Mouse (Mus musculus) heart, postnatal 36 days (tissue): ENCODE measurements around the gene Arpp21. TPM values are rescaled to one million over a fixed set of nuclear protein-coding genes. Genes with fewer than 3 reads are reported as not detected.
A peak's percentile ranks its signal among the peaks of the same experiment; 100 is the strongest.

Source experiments
- DNase-seq, 2 experiments: peaks; one replicate each; pipeline ENCODE4 v3.0.0; 2021 to 2022
- intact Hi-C: fragments of 180-260 bp; cut with DNase I; formaldehyde crosslinking; loops from one replicate; pipeline ENCODE4 v1.15.1; 2025
- total RNA-seq, 2 experiments: library from RNA; stranded (reverse); gene quantifications; 2 replicates each; pipeline ENCODE4 v1.2.3; 2021

Gene Arpp21
- total RNA-seq, 2 experiments from 2014 or later = 0.78 to 1.9 TPM

DNA sequence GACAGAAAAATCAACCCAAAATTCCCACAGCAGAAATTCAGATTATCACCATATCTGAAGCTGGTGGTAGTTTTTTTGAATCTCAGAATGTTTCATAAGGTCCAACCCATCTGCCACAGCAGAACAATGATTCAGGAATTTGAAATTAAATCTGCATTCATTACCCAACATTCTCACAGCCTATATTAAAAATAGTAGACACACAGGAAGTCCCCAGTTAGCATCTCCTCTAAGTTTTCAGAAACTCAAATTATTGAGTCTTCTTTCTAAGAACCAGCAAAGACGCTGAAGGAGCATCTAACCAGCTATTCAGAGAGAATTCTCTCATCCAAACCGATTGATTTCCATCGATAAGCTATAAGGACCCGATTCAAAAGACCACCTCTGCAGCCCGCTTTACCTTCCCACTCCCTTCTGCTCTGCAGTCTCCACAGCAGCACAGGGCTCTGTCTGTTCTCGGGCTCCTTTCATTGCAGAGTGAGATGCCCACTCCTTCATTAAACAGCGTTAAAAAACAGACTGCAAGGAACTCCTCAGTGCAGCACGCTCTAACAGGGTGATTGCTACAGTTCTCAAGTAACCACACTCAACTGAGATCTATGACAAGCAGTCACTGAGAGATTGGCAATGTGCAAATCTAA is 3.7 kb downstream of the Arpp21 start:
- intact Hi-C loops = no loop called here
- no peak for DNase-seq

DNA sequence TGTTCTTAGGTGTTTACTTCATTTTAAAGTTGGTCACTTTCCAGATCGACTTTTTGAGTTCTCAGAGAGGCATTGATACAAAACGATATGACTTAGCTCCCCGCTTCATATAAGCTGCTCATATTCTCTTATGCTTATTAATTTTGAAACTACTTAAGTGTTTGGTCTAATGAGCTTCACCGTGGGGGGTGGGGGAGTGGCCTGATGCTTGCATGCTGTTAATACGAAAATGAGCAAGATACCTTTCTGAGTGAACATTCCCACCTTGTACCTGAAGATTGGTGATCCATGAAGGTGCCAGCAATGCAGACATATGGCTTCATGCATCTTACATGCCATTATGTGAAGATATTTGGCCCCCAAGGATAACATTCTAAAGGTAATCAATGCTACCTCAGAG is 4.4 kb downstream of the Arpp21 start:
- intact Hi-C loops = no loop called here
- no peak for DNase-seq

DNA sequence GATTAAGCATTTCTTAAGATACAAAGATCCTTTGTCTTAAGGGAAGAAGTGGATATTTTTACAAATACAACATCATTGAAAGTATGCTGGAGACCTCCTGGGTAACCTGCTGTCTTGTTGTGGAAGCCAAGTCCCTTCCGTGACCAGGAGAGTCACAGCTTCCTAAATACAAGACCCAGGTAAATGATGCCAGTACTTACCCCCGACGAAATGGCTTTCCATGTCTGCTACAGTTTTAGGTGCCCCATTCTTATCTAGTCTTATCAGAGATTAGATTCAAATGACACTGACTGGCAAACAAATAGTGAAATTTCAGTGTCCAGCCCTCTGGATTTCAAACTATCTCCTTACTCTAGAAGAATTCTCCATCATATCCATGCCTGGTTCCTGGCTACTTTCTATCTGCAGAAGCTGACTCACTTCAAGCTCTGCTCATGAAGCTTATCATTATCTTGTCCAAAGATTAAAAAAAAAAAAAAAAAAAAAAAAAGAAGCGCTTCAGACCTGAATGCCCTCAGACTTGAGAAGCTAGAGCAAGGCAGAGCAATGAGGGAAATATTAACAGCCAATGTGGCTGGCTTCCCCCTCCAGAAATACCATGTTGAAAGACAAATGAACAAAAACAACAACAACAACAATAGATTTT is 4.9 kb downstream of the Arpp21 start:
- intact Hi-C loops = no loop called here
- DNase-seq = no peak

DNA sequence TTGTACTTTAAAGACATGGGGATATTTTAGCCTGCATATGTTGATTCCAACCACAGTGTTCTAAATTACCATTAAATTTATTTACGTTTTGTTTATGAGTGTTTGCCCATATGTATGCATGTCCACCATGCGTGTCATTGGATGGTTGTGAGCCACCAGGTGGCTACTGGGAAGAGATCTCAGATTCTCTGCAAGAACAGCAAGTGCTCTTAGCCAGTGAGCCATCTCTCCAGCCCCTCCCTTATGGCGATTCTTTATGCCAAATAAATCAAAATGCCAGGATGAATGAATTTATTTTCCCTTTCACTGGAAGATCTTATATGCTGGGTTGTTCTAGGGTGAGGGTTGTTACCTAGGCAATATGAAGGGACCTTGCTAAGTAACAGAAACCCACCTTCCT is 7.3 kb downstream of the Arpp21 start:
- intact Hi-C loops = no loop called here
- DNase-seq = no peak

DNA sequence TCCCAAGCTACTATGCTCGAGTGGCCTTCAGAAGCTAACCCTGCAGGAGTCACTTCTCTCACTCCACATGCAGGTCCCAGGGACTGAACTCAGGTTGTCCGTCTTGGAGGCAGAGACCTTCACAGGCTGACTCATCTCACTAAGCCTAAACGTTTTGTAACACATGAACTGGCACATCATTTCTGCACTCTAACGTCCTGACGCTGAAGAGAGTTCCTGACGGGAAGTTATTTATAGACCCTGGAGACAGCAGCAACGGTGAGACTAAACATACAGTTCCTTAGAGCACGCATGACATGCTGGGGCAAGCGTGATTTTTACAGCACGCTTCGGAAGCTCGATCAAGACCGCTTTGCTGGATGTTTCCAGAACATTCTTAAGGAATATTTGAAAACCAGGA is 8.6 kb downstream of the Arpp21 start:
- DNase-seq = no peak
- intact Hi-C loops = no loop called here

DNA sequence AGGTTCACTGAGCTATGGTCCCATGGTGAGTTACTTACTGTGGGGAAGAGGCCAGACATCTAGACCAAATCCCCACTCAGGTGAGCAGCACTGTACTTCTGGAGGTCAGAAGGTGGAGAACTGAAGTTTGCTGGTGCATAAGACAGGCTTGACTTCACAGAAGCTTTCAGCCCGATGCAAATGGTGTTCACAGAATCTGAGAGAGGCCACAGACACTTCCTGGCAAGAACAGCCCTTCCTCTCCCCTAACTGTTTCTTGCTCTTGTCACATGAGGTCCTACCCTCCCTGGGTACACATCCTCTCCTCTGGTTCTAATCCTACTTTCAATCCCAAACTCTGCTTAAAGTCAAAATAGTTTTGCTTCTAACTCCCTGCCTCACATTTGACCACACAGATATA is 9.2 kb downstream of the Arpp21 start:
- intact Hi-C loops = no loop called here
- no peak for DNase-seq

DNA sequence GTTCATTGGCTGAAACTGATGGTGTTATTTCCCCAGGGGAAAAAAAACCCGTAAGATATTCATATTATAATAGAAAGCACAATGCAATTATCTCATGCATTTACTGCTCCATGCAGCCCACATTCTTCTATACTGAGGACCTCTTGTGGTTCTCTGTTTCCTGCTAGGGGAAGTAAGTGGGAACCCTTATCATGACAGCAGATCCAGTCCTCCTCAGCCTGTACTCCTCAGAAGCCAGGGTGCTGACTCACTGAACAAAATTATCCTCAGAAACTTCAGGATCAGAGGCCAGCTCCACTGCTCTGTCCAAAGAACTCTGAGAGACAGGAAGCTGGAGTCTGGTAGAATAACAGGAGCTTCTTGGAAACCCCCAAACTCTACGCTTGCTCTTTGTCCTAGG is 10.7 kb downstream of the Arpp21 start:
- no peak for DNase-seq
- intact Hi-C loops = no loop called here

DNA sequence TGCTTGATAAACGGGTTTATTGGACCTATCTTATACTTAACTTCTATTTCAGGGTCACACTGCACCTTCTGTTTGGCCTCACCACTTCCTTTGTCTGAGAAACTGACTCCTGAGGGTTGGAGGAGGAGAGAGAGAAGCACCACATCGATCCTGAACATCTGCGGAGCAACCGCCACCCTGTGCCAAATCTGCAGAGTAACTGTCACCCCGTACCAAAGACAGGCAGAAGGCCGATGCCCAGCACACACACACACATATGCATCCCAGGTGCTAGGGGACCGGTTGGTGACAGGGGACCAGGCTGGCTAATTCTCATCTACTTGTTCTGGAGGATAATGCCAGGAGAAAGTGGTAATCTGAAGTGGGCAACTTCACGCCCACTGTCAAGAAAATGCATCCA is 16.4 kb downstream of the Arpp21 start:
- intact Hi-C loops = no loop called here

DNA sequence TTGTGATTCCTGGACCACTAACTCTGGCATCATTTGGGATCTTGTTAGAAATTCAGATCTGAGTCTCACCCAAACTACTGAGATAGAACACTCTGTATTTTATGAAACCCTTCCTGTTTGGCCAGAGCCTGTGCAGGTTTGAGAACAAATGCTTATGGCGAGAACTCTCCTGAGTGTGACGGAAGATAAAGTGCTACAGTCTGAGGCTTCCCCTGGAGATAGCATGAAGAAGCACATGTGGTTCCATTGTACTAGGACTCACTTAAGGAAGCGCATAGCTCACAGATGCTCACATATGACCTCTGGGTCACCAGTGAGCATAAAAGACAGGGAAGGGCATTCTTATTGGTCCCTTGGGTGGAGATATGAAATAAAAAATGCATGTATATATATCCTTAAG is 17.5 kb downstream of the Arpp21 start:
- intact Hi-C loops = no loop called here
- no peak for DNase-seq

More for the DNA sequence above, 16.4 kb downstream of the Arpp21 start:
- DNase-seq = no peak

DNA sequence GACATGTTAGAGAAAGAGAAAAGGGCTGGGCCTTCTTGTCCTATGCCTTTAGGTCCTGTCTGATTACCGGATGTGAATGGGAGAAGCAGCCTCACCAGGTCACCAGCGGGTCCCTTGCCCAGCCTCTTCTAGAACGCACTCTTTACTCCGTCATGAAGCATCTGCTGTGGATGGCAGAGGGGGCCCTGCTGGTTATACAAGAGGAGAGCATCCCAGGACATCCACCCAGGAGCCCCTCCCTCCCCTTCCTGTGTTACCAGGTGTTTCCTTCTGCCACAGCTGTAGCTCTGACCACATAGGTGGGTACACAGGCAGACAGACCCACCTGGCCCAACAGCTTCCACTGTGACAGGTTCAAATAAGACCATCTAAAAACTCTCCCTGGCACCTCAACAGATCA is 18.6 kb downstream of the Arpp21 start:
- DNase-seq = no peak
- intact Hi-C loops = no loop called here

DNA sequence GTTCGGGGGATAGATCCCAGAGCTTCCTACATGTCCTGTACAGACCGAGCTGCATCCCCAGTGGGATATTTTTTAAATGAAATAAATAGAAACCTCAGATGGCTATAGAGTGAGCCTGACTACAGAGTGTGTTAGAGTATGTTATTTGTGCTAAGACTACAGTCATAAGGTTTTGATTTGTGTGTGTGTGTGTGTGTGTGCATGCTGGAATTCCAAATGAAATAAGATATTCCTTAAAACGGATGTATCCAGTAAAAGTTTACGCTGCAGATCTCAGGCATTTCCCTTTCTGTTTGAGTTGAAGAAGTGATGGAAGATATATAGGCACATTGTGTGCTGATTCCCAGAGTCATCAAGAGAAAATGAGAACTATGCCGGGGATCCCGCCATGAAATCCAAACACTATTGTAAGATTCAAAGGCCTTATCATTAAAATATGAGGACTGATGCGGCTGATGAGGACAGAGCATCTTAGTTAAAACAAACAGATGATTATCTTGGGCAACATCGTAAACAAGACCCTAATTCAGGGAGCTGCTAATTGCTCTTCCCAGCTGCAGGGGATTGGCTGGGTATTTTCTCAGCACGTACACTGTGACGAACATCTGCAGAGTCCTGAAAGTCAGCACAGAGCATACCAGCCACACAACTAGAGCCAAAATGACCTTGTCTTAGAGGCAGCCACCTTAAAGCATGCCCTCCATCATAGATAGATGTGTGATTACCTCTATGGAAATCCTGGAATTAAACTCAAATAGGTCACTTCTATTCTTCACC is 20.5 kb downstream of the Arpp21 start:
- no peak for DNase-seq
- intact Hi-C loops = no loop called here

DNA sequence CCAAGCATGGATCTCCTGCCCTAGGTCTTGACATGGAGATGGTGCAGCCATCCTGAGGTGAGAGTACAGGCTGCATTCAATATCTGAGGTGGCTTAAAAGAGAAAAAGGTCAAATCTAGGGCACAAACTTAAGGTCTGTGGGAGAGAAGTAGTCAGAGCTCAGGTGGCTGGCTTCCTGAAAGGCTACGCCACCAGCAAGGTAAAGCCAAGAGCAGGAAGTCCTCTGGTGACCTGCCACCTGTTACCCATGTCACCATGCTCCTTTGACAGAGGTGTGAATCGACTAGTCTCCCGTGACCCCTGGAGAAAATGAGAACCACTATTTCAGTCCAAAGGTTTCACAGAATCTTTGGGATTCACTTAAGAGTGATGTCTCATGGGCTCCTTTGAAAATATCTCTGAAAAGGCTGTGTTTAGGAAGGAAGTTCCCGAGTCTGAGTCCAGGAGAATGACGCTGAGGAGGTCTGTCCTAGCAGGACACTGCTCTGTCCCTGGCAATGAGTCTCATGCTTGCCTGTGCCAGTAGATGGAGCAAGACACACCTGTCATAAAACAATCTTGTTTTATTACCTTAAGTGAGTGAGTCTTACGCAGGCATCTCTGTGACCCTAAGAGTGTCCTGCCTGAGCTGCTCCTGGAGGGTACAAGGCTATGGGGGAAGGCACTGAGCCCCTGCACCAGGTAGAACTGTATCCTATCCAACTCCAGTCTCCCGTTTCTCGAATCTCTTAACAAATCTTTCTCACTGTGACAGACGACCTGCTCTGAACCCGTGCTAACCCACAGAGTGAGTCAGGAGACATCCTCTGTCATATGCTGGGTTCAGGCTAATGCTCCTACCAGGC is 22.1 kb downstream of the Arpp21 start:
- intact Hi-C loops = no loop called here
- no peak for DNase-seq

DNA sequence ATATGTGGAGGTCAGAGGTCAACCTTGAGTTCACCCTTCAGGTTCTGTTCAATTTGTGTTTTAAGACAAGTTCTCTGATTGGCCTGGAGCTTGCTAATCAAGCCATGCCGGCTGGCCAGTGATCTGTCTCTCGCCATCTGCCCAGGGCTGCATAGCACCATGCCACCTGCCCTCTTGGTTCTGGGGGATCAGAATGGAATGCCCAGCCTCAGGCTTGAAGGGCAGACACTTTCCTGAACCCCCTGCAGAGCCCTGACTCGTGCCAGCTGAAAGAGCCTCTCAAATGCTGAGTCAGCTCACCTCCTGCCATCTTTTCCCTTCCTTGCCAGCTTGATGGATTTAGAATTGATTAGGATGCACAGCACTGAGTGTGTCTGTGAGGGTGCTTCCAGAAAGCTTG is 25.9 kb downstream of the Arpp21 start:
- intact Hi-C loops = no loop called here
- DNase-seq = no peak

DNA sequence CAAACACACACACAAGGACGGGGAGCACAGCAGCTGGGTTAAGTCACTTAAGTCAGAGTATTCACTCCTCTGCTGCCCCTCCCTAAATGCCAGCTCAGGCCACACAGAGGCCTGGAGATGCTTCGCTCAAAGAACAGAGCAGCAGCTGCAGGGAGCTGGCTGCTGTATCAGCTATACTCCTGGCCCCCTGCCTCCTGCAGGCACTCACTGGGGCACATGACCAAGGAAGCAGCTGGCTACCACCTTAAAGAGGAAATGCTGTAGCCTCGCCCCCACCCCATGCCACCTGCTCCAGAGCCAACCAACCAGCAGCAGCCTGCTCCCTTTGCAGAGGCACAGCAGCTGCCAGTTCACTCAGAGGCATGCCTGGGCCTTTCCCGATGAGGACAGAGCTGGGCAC is 28.0 kb downstream of the Arpp21 start:
- peak in 1 of 2 experiments; percentile 5 for DNase-seq
- intact Hi-C loops = no loop called here

DNA sequence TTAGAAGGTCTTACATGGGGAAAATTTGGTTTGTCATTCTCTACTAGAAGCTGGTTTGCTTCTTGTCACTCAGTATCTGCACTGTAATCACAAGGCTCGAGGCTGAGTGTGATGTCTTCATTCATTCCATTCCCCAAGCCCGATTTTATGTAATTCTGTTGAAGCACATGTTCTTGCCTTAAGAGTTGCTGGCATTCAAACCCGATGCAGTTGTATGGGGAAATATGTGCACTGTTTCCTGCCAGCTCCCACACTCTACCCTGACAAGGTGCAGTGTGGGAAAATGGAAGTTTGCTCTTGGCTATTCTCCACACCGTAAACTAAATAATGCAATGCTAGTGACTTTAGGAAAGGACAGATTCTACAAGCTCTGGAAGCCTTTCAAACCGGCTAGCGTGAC is 37.4 kb downstream of the Arpp21 start:
- intact Hi-C loops = no loop called here

DNA sequence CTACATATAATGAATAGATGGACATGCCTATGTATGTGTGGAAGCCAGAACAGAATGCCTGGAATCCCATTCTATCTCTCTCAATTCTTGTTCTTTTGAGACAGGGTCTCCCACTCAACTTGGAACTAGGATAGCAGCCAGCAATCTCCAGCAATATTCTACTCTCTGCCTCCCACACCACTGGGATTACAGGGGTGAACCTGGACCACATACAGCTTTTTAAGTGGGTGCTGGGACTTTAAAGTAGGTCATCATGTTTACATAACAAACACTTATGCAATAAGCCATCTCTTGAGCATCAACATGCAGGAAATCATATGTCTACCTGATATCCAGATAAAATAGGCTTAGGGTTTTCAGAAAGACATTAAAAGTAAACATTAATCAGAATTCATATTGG is 41.7 kb downstream of the Arpp21 start:
- intact Hi-C loops = no loop called here
- DNase-seq = no peak

More for the DNA sequence above, 37.4 kb downstream of the Arpp21 start:
- DNase-seq = no peak

DNA sequence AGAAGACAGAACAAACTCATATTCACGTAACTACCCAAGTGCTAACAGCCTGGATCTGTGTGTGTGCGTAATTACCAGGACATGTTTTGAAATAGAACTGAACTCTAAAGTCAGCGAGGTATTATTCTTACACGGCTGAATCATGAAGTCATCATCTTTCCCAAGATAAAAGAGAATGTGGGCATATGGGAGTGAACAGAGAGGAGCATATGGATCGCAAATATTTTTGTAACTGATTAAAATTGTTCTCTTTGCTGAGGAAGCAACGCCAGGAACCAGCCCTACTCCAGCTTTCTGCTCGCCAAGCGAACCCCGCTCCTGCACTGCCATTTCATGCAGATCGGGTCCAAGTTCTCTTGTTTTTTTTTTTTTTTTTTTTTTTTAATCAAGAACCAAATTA is 46.3 kb downstream of the Arpp21 start:
- intact Hi-C loops = no loop called here
- DNase-seq = no peak

DNA sequence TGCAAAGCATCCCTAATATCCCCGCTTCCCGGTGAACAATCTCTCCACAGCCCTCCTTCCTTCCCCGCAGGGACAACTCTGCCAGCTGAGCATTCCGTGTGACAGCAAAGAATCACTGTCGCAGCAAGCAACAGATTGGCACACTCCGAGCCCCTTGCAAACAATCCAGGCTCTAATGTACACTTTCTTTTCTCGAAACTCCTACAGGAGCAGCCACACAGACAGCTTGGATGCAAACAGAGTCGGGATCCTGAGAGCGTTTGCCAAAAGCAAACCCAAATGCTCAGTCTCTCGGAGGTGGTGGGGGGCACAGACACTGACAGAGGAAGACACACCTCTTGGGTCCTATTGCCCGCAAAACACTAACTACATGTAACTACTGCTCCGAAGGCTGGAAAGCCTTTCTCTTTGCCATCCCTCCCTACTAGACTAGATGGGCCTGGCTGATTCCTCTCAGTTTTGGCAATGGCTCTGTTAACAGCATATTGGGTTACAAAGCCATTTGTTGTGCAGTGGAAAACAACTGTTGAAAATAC is 47.3 kb downstream of the Arpp21 start:
- no peak for DNase-seq
- intact Hi-C loops = no loop called here

DNA sequence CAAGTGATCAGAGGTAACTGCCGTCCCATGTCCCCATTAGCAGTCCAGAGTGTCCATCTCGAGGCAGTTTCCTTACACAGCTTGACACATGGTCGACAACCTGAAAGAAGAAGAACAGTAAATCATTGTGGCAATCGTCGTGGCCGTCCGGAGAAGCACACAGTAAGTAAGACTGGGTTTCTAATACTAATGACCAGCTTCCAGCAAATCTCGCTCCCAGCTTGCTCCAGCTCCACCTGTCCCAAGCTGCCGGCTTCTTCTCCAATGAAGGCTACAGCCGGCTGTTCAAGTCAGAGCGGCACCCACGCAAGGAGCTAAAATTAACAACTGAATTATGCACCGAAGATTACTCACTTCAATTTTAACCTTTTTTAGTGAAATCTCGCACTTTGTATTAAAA is 48.1 kb downstream of the Arpp21 start:
- DNase-seq = no peak
- intact Hi-C loops = no loop called here

DNA sequence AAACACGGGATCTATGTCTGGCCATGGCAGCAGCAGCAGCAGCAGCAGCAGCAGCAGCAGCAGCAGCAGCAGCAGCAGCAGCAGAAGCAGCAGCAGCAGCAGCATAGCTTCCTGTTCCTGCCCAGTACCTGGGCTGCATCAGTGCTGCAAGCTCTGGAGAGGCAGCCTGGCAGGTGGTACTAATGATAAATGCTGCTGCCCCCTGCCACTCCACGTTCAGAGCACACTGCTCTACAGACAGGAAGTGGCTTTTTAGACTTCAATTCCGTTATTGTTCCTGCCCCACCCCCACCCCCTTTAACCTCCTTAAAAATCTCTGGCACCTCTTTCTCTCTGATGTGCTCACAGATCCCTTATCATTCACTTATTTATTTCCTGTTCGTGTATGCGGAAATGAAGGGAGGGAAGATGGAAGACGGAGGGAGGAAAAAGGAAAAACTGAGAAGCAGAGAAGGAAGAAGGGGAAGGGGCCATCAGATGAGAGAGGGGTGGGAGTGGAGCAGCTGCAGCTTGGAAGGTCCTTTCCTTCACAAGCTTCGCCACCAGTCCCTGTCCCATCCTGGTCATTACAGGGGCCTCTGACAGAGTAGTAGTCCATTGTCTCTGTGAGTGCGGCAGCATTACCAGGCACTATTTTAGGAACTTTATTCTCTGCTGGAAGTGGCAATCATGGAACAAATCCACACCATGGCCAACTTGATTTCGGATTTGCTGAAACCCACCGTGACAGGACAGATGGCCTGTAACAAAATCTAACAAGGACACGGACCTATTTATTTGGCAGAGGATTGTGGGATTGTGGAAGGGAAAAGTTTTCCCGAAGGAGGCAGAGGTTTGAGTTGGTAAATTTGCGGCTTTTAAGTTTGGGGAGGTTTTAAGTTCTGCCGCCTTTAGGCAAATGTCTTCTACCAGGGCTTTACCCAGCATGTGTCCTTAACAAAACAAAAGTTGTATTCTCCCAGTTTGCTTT is 49.1 kb downstream of the Arpp21 start:
- intact Hi-C loops = no loop called here
- DNase-seq = no peak
